Mouse (Mus musculus): Measurements from ENCODE around the gene Nkg7. TPM values are rescaled to one million over a fixed set of nuclear protein-coding genes. Genes with fewer than 3 reads are reported as not detected.

The Nkg7 gene
- polyA plus RNA-seq, 1 experiment from 2014 or later = not detected

DNA sequence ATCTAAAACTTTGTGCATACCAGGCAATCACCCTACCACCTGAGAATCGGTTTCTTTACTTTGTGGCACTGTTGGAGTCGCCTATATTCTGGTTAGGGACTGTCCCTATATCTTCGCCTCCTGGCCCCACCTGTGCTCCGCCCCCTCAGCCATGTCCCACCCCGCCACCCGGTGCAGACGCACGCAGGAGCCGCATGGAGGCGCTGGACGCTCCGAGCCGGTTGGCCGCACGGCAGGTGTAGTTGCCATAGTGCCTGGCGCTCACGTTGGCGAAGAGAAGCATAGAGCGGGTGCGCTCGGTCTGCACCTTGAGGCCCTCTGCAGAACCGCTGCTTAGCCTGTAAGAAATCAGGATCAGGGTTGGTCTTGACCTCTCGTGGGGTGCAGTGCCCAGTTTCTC is 38.8 kb downstream of the Nkg7 start:
- 10% methylated on average over 23 of the region's 23 CpGs for WGBS
- Histone ChIP-seq H3K4me3 (replicated peaks) (peak overlapping the region; percentile 4; the same call in 1 of the 2 replicates), H3K27me3 (peaks cover 40% of the 10 kb centered on the region), H3K9me3 (replicated peaks) (no peaks in the 10 kb centered on the region), H3K4me1 (peaks cover 15% of the 10 kb centered on the region), H3K9ac (no peak overlapping the region), H3K27ac (no peak overlapping the region), H3K4me2 (0 out of 2 replicates have a peak overlapping the region, but pooled peaks have one; percentile 12), H3K36me3 (peaks cover 4% of the 10 kb centered on the region; the same call in 1 of the 2 replicates)
- 0 out of 2 replicates have a peak, but pooled peaks have one; percentile 31 for ATAC-seq (replicated peaks; ENCODE audit: low FRiP score)

DNA sequence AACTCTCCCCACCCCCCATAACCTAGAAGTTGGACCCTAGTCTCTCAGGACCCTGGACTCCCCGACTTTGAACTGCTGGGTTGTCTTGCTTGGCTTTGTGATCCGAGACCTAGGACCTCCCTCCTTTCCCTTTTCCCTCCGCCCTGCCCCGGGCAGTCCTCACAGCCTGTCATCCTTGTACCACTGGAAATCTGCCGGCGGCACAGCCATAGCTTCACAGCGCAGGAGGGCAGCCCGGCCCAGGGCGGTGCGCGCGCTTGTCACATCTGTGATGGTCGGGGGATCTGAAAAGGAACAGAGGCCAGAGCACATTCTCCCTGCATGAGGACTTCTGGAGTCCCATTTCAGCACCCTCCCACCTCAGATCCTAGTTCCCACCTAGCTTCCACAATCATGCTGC is 39.5 kb downstream of the Nkg7 start:
- peaks cover 15% of the 10 kb centered on the region for H3K4me1 ChIP-seq
- no peak; the same call in 1 of the 2 replicates for ATAC-seq (replicated peaks; ENCODE audit: low FRiP score)
- H3K36me3 ChIP-seq = no peaks in the 10 kb centered on the region
- peak overlapping the region; percentile 3; the same call in 1 of the 2 replicates for H3K4me3 ChIP-seq (replicated peaks)
- H3K27me3 ChIP-seq = peaks cover 40% of the 10 kb centered on the region
- no peak overlapping the region for H3K9ac ChIP-seq
- peak overlapping the region; percentile 36 for H3K4me2 ChIP-seq
- WGBS = 2% methylated on average over 13 of the region's 13 CpGs
- H3K9me3 ChIP-seq (replicated peaks) = no peaks in the 10 kb centered on the region
- H3K27ac ChIP-seq = no peak overlapping the region

DNA sequence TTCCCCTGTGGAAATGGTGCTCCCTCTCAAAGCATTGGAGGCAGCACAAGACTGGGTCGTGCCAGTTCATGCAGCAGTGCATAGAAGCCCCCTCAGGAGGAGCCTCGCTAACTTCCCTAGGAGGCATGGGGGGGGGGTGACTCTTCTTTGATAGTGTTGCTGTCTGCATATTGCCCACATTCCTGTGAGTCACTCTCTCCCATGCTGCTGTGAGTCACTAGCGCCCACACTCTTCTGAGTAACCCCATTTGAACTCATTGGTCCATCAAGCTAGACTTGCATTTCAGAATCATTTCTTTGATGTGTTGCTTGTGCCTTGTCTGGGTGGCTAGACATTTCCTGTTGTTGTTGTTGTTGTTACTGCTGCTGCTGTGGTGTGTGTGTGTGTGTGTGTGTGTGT is 44.3 kb downstream of the Nkg7 start:
- Histone ChIP-seq H3K36me3 (no peaks in the 10 kb centered on the region), H3K4me2 (no peak overlapping the region), H3K27me3 (peaks cover 26% of the 10 kb centered on the region), H3K9ac (no peak overlapping the region), H3K27ac (no peak overlapping the region), H3K9me3 (replicated peaks) (no peaks in the 10 kb centered on the region), H3K4me1 (peaks cover 22% of the 10 kb centered on the region), H3K4me3 (replicated peaks) (no peak overlapping the region)
- WGBS = 54% methylated on average over 3 of the region's 3 CpGs
- ATAC-seq (replicated peaks; ENCODE audit: low FRiP score) = no peak

DNA sequence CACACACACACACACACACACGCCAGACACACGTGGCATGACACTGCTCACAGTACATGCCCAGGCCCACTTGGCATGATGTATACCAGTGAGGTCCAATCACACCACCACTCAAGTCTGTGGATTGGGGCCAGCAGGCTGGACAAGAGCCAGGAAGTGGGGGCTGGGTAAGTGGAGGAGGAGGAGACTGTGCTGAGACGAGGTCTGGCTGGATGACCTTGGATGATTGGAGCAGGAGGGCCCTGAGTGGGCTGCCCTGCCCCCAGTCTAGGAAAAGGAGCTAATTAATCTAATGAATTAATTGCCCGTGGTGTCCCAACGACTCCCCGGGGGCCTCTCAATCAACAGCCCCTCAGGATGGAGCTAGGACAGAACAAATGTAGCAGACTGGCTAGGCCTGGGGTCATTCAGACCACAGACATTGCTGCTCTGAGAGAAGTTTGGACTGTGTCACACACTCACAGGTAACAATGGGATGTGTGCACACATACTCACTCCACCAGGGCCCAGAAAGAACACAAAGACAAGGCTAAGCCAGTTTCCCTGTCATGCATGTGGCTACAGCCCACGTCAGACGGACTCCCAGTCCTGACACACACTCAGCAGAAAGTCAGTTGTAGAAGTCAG is 45.3 kb downstream of the Nkg7 start:
- no peak overlapping the region for H3K4me2 ChIP-seq
- H3K27me3 ChIP-seq = peaks cover 15% of the 10 kb centered on the region
- H3K4me3 ChIP-seq (replicated peaks) = no peak overlapping the region
- ATAC-seq (replicated peaks; ENCODE audit: low FRiP score) = peak; percentile 70
- H3K9me3 ChIP-seq (replicated peaks) = no peaks in the 10 kb centered on the region
- H3K27ac ChIP-seq = no peak overlapping the region
- peaks cover 14% of the 10 kb centered on the region for H3K4me1 ChIP-seq
- H3K9ac ChIP-seq = no peak overlapping the region
- no peaks in the 10 kb centered on the region for H3K36me3 ChIP-seq
- WGBS = 34% methylated on average over 8 of the region's 8 CpGs

DNA sequence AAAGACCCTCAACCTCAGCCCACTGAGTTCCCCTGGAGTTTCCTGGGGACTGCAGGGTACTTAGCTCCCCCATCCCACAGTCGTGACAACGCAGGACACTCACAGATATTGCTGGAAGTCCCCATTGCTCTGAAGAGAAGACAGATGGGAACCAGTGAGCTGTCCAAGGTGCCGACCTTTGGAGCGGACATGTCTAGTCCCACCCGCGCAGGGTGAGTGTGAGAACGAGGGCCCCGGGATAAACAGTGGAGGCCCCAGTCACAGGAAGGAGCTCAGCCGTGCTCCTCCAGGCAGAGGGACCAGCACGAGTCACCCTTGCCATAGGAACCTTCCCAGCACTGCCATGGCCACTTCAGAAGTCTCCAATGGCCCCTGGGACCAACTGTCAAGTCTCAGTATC is 46.4 kb downstream of the Nkg7 start:
- 1% methylated on average over 10 of the region's 10 CpGs for WGBS
- Histone ChIP-seq H3K36me3 (no peaks in the 10 kb centered on the region), H3K27me3 (peaks cover 9% of the 10 kb centered on the region), H3K4me2 (no peak overlapping the region), H3K9me3 (replicated peaks) (no peaks in the 10 kb centered on the region), H3K9ac (no peak overlapping the region), H3K27ac (no peak overlapping the region), H3K4me1 (peaks cover 14% of the 10 kb centered on the region), H3K4me3 (replicated peaks) (no peak overlapping the region)
- peak; percentile 41; the same call in 1 of the 2 replicates for ATAC-seq (replicated peaks; ENCODE audit: low FRiP score)

Small RNA genes lying within 50 kb of the gene (microRNA-seq; reads per million reads assigned to microRNA genes)
- gene Mir7051 = 0.44 reads per million

Other genes starting within 250 kb of the Nkg7 start
- 13.1 and 14.1 TPM in 2 replicates for gene Zfp715, start 123.8 kb upstream of the Nkg7 start, polyA plus RNA-seq (2015; fragmentation: Nextera tagmentation; extraction: Ambion mirVana)
- 0.10 and 0.18 TPM in 2 replicates for gene Siglecf, start 85.7 kb upstream of the Nkg7 start, polyA plus RNA-seq (2015; fragmentation: Nextera tagmentation; extraction: Ambion mirVana)
- 1.8 and 2.0 TPM in 2 replicates for gene Siglecg, start 28.9 kb upstream of the Nkg7 start, polyA plus RNA-seq (2015; fragmentation: Nextera tagmentation; extraction: Ambion mirVana)
- gene Lim2, start 9.4 kb upstream of the Nkg7 start, polyA plus RNA-seq (2015; fragmentation: Nextera tagmentation; extraction: Ambion mirVana) = not detected in 2 replicates
- not detected in 2 replicates for gene Cldnd2, start 3.7 kb downstream of the Nkg7 start, polyA plus RNA-seq (2015; fragmentation: Nextera tagmentation; extraction: Ambion mirVana)
- 348 and 355 TPM in 2 replicates for gene Etfb, start 7.0 kb downstream of the Nkg7 start, polyA plus RNA-seq (2015; fragmentation: Nextera tagmentation; extraction: Ambion mirVana)
- gene Gm45233, start 7.1 kb downstream of the Nkg7 start, polyA plus RNA-seq (2015; fragmentation: Nextera tagmentation; extraction: Ambion mirVana) = 0.35 and 0.66 TPM in 2 replicates
- 4.6 and 5.4 TPM in 2 replicates for gene Vsig10l, start 26.1 kb downstream of the Nkg7 start, polyA plus RNA-seq (2015; fragmentation: Nextera tagmentation; extraction: Ambion mirVana)
- 0.40 and 0.45 TPM in 2 replicates for gene Iglon5, start 53.0 kb downstream of the Nkg7 start, polyA plus RNA-seq (2015; fragmentation: Nextera tagmentation; extraction: Ambion mirVana)
- not detected in 2 replicates for gene 4931406B18Rik, start 68.9 kb downstream of the Nkg7 start, polyA plus RNA-seq (2015; fragmentation: Nextera tagmentation; extraction: Ambion mirVana)
- gene Cd33, start 107.4 kb downstream of the Nkg7 start, polyA plus RNA-seq (2015; fragmentation: Nextera tagmentation; extraction: Ambion mirVana) = 0.75 and 1.1 TPM in 2 replicates
- gene Zfp658, start 125.2 kb downstream of the Nkg7 start, polyA plus RNA-seq (2015; fragmentation: Nextera tagmentation; extraction: Ambion mirVana) = 3.7 TPM in 2 replicates
- 12.4 and 12.6 TPM in 2 replicates for gene Zfp719, start 142.5 kb downstream of the Nkg7 start, polyA plus RNA-seq (2015; fragmentation: Nextera tagmentation; extraction: Ambion mirVana)
- 0.21 TPM in 1 of 2 replicates, not detected in the other for gene Zfp819, start 170.1 kb downstream of the Nkg7 start, polyA plus RNA-seq (2015; fragmentation: Nextera tagmentation; extraction: Ambion mirVana)
- not detected in 2 replicates for gene Ceacam18, start 197.6 kb downstream of the Nkg7 start, polyA plus RNA-seq (2015; fragmentation: Nextera tagmentation; extraction: Ambion mirVana)
- 0.66 and 0.77 TPM in 2 replicates for gene Siglece, start 223.1 kb downstream of the Nkg7 start, polyA plus RNA-seq (2015; fragmentation: Nextera tagmentation; extraction: Ambion mirVana)
- 15.3 and 16.8 TPM in 2 replicates for gene Ctu1, start 234.9 kb downstream of the Nkg7 start, polyA plus RNA-seq (2015; fragmentation: Nextera tagmentation; extraction: Ambion mirVana)